Mouse (Mus musculus) regulatory T cell (primary cell): ENCODE results near the gene Atpaf1.

ENCODE experiments used
- in situ Hi-C: fragments of 300-600 bp; cut with MboI, MseI; formaldehyde crosslinking; loops from one replicate; pipeline ENCODE4 v1.15.1; 2025; ENCODE audit warnings: high pct_unique_total_duplicates

Gene Atpaf1

DNA sequence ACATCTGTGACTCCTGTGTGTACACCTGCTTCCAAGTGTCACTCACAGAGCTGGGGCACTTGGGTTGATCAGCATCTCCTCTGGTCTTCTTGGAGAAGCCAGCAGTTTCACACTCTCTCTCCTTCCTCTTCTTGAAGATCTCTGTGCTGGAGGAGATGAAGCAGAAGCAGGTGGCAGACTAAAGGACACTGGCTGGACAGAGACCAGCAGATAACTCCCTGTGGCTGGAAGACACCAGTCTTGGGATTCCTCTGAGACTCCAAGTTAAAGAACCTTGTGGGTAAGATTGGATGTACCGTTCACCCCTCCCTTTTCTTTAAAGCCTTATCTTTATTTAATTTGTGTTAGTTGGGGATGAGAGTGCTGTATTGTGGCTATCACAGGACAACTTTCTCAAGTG lies 63.5 kb downstream of the Atpaf1 start:
- in situ Hi-C loops: no loop called here

GRCm38 (mm10) chr4:115848990-115849677 lies 64.5 kb downstream of the Atpaf1 start:
- in situ Hi-C loops: no loop called here

DNA sequence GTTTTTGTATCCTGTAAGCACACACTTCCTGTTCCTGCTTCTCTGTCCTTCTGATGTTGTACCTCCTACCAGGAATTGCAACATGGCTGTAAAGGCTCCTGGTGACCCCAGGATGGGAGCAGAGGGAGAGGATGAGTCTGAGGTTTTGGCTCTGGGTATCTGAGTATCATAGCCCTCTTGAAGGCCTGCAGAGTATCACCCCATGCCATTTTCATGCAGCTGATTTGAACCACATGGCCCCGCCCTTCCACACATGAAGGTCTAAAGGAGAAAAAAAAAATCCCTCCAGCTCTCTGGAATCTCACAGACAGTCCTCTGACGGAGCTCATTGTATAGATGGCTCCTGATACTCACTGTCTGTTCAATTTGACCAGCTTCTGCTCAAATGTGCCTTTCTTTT lies 65.5 kb downstream of the Atpaf1 start:
- in situ Hi-C loops: no loop called here

DNA sequence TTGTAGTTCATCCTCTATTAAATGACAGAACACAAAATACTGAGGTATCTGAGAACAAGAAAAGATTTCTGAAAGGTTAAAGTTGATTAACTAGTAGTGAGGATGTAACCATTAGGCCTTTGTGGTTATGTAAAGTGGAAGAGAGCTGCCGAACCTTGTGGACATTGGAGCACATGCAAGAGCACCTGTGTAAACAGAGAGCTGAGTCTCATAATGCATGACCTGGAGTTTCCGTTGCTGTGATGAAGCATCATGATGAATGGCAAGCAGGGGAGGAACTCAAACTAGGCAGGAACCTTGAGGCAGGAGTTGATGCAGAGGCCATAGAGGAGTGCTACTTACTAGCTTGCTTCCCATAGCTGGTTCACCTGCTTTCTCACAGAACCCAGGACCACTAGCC lies 66.0 kb downstream of the Atpaf1 start:
- in situ Hi-C loops: no loop called here

GRCm38 (mm10) chr4:115851569-115851968 lies 67.0 kb downstream of the Atpaf1 start:
- in situ Hi-C loops: no loop called here

GRCm38 (mm10) chr4:115855100-115855499 lies 70.5 kb downstream of the Atpaf1 start:
- in situ Hi-C loops: no loop called here

GRCm38 (mm10) chr4:115855609-115856008 lies 71.0 kb downstream of the Atpaf1 start:
- in situ Hi-C loops: no loop called here

- in situ Hi-C loops: no loop called here
These were observed 71.7 kb downstream of the Atpaf1 start for GRCm38 (mm10) chr4:115856282-115856681.

- in situ Hi-C loops: no loop called here
These were observed 72.8 kb downstream of the Atpaf1 start for GRCm38 (mm10) chr4:115857293-115857883.

DNA sequence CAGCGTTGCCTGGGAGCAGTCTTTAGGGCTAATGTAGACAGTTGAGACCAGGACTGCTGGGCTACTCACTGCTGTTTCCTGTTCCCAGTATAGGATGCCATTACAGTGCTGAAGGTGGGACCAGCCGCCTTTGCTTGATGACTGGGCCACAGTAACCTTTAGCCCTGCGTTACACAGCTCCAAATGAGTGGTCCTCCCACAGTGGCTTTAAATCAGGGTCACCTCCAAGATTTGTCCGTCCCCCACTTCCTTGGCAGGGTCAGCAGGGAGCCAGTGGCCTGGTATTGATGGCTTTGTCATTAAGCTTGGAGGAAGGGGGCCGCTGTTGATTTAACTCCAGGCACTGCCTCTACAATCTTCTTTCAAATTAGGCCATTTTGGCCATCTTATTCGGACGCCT lies 78.7 kb downstream of the Atpaf1 start:
- in situ Hi-C loops: loop anchor here (5.0 kb wide), 1 partner anchor 51 kb away; no protein-coding TSS in a partner anchor

DNA sequence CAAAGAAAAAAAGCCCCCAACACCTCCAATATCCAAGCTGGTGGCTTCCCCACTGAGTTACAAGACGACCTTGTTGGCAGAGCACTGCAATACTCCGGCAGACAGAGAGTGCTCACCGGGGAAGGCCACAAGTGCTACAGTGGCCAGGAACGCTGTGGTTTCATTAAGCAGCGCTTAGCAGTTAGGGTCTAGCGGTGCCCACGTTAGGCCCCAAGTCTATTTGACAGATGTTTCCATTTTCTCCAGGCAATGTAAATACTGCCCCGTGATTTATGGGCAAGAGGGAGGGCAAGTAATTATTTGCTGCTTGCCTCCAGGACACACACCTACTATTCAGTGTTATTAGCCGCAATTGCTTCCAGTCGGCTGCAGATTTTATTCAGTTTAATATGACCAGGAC lies 79.3 kb downstream of the Atpaf1 start:
- in situ Hi-C loops: loop anchor here (5.0 kb wide), 1 partner anchor 52 kb away; no protein-coding TSS in a partner anchor
